Mouse (Mus musculus) heart, embryonic 12.5 days (tissue): Measurements from ENCODE around the gene Gm20517. TPM values are rescaled to one million over a fixed set of nuclear protein-coding genes. Genes with fewer than 3 reads are reported as not detected.

Experiments used
- ATAC-seq: fragments of 200-750 bp; cut with Nextera tagmentation; 2 replicates; pipeline ENCODE4 v1.8.0; 2017; ENCODE audit warnings: moderate TSS enrichment, moderate library complexity; ENCODE audit not compliant: insufficient number of reproducible peaks, low FRiP score
- H3K27ac ChIP-seq: fragments of 300-500 bp; sonication (generic); 2 replicates; pipeline ENCODE4 v1.5.1; 2016; ENCODE audit warnings: mild to moderate bottlenecking, moderate library complexity; ENCODE audit not compliant: poor library complexity, severe bottlenecking
- H3K27me3 ChIP-seq: fragments of 300-500 bp; sonication (generic); replicated peaks from 2 replicates; pipeline ENCODE4 v1.6.1; 2016; ENCODE audit warnings: mild to moderate bottlenecking, moderate library complexity
- H3K36me3 ChIP-seq: fragments of 300-500 bp; sonication (generic); 2 replicates; pipeline ENCODE4 v1.6.1; 2016; ENCODE audit warnings: mild to moderate bottlenecking, moderate library complexity
- H3K4me1 ChIP-seq: fragments of 300-500 bp; sonication (generic); replicated peaks from 2 replicates; pipeline ENCODE4 v1.6.1; 2016; ENCODE audit warnings: mild to moderate bottlenecking
- H3K4me2 ChIP-seq: fragments of 300-500 bp; sonication (generic); 2 replicates; pipeline ENCODE4 v1.6.1; 2016; ENCODE audit warnings: mild to moderate bottlenecking, moderate library complexity
- H3K4me3 ChIP-seq: fragments of 300-500 bp; sonication (generic); 2 replicates; pipeline ENCODE4 v1.5.1; 2016; ENCODE audit warnings: mild to moderate bottlenecking
- H3K9ac ChIP-seq: fragments of 300-500 bp; sonication (generic); 2 replicates; pipeline ENCODE4 v1.6.1; 2016; ENCODE audit warnings: mild to moderate bottlenecking, moderate library complexity
- H3K9me3 ChIP-seq: fragments of 300-500 bp; sonication (generic); replicated peaks from 2 replicates; pipeline ENCODE4 v1.6.1; 2016; ENCODE audit warnings: mild to moderate bottlenecking, moderate library complexity
- WGBS: fragments of 180-500 bp; shearing (Covaris S2); methylation state at CpG from one replicate; pipeline ENCODE4 v1.1.7; 2016; 5-methylcytosine and 5-hydroxymethylcytosine counted together
- polyA plus RNA-seq: library from polyadenylated mRNA; unstranded; fragments of >200 nt; fragmentation: Nextera tagmentation; extraction: Ambion mirVana; gene quantifications from 2 replicates; pipeline ENCODE4 v1.2.1, GENCODE M21; 2016

Gene Gm20517
- polyA plus RNA-seq, 1 experiment from 2014 or later = 2.7 TPM

- Histone ChIP-seq H3K9ac (no peak overlapping the region), H3K4me1 (peaks cover 21% of the 10 kb centered on the region), H3K36me3 (no peaks in the 10 kb centered on the region), H3K4me2 (peak overlapping the region; percentile 41), H3K27me3 (no peaks in the 10 kb centered on the region), H3K9me3 (no peaks in the 10 kb centered on the region), H3K27ac (no peak overlapping the region), H3K4me3 (no peak overlapping the region)
- no peak for ATAC-seq
- 57% methylated on average over 20 of the region's 22 CpGs for WGBS
Measured at GRCm38 (mm10) chr17:47712889-47713571, 101.6 kb downstream of the Gm20517 start.

- WGBS = 59% methylated on average over 3 of the region's 3 CpGs
- Histone ChIP-seq H3K9me3 (no peaks in the 10 kb centered on the region), H3K4me3 (no peak overlapping the region), H3K9ac (no peak overlapping the region), H3K27me3 (no peaks in the 10 kb centered on the region), H3K36me3 (no peaks in the 10 kb centered on the region), H3K4me1 (peaks cover 21% of the 10 kb centered on the region), H3K4me2 (no peak overlapping the region), H3K27ac (no peak overlapping the region)
- no peak for ATAC-seq
Measured at GRCm38 (mm10) chr17:47715037-47715436, 103.6 kb downstream of the Gm20517 start.

GRCm38 (mm10) chr17:47721183-47721582 lies 109.8 kb downstream of the Gm20517 start:
- no peak for ATAC-seq
- H3K9ac ChIP-seq = no peak overlapping the region
- 45% methylated on average over 4 of the region's 4 CpGs for WGBS
- no peaks in the 10 kb centered on the region for H3K36me3 ChIP-seq
- peaks cover 10% of the 10 kb centered on the region; the same call in 1 of the 2 replicates for H3K27me3 ChIP-seq
- peaks cover 11% of the 10 kb centered on the region; the same call in 1 of the 2 replicates for H3K4me1 ChIP-seq
- no peak overlapping the region for H3K27ac ChIP-seq
- H3K9me3 ChIP-seq = no peaks in the 10 kb centered on the region
- no peak overlapping the region for H3K4me3 ChIP-seq
- no peak overlapping the region for H3K4me2 ChIP-seq

GRCm38 (mm10) chr17:47726566-47726965 lies 115.2 kb downstream of the Gm20517 start, which contains the start of gene Pgc:
Gene Pgc, plus strand, starts transcription at chr17:47726842.
- Histone ChIP-seq H3K36me3 (no peaks in the 10 kb centered on the region), H3K4me3 (no peak within 1 kb of the TSS), H3K27ac (no peak within 1 kb of the TSS), H3K9ac (no peak within 1 kb of the TSS), H3K9me3 (no peaks in the 10 kb centered on the region), H3K4me2 (no peak within 1 kb of the TSS), H3K4me1 (0 out of 2 replicates have a peak, but pooled peaks cover 5% of the 10 kb centered on the region), H3K27me3 (peaks cover 15% of the 10 kb centered on the region; the same call in 1 of the 2 replicates)
- WGBS = 68% methylated on average over 11 of the region's 11 CpGs
- ATAC-seq = no peak

- H3K4me2 ChIP-seq = no peak overlapping the region
- no peak overlapping the region for H3K27ac ChIP-seq
- no peak overlapping the region for H3K9ac ChIP-seq
- no peaks in the 10 kb centered on the region for H3K9me3 ChIP-seq
- no peaks in the 10 kb centered on the region for H3K36me3 ChIP-seq
- WGBS = 52% methylated on average over 24 of the region's 24 CpGs
- ATAC-seq = no peak
- H3K4me3 ChIP-seq = no peak overlapping the region
- no peaks in the 10 kb centered on the region for H3K4me1 ChIP-seq
- H3K27me3 ChIP-seq = peaks cover 8% of the 10 kb centered on the region; the same call in 1 of the 2 replicates
Measured at GRCm38 (mm10) chr17:47730633-47731575, 119.5 kb downstream of the Gm20517 start.

Other genes with a start within 250 kb of the Gm20517 start
- 64.6 and 68.1 TPM in 2 replicates for gene Mrps10, start 242.7 kb upstream of the Gm20517 start, polyA plus RNA-seq
- gene Guca1b, start 226.2 kb upstream of the Gm20517 start, polyA plus RNA-seq = 1.8 and 2.0 TPM in 2 replicates
- 3.2 and 3.8 TPM in 2 replicates for gene Guca1a, start 211.0 kb upstream of the Gm20517 start, polyA plus RNA-seq
- 0.85 and 1.1 TPM in 2 replicates for gene AI661453, start 175.0 kb upstream of the Gm20517 start, polyA plus RNA-seq
- 1.0 and 1.2 TPM in 2 replicates for gene 1700001C19Rik, start 174.2 kb upstream of the Gm20517 start, polyA plus RNA-seq
- 21.1 and 22.1 TPM in 2 replicates for gene Taf8, start 109.3 kb upstream of the Gm20517 start, polyA plus RNA-seq
- 533 and 538 TPM in 2 replicates for gene Ccnd3, start 106.5 kb upstream of the Gm20517 start, polyA plus RNA-seq
- 24.7 and 27.8 TPM in 2 replicates for gene Bysl, start 97 bp upstream of the Gm20517 start, polyA plus RNA-seq
- gene Med20, start within 50 bp of the Gm20517 start, polyA plus RNA-seq = 27.8 and 30.0 TPM in 2 replicates
- gene Usp49, start 19.1 kb downstream of the Gm20517 start, polyA plus RNA-seq = 3.5 and 4.8 TPM in 2 replicates
- 352 and 355 TPM in 2 replicates for gene Tomm6, start 76.8 kb downstream of the Gm20517 start, polyA plus RNA-seq
- gene Frs3, start 77.4 kb downstream of the Gm20517 start, polyA plus RNA-seq = 4.6 and 5.1 TPM in 2 replicates
- 0.15 and 0.19 TPM in 2 replicates for gene Gm21981, start 82.9 kb downstream of the Gm20517 start, polyA plus RNA-seq
- gene Prickle4, start 83.1 kb downstream of the Gm20517 start, polyA plus RNA-seq = 0.56 TPM in 1 of 2 replicates, not detected in the other
- gene Pgc, start 115.3 kb downstream of the Gm20517 start, polyA plus RNA-seq = not detected in 2 replicates
- 22.7 and 24.5 TPM in 2 replicates for gene Tfeb, start 125.4 kb downstream of the Gm20517 start, polyA plus RNA-seq
- gene Mdfi, start 223.1 kb downstream of the Gm20517 start, polyA plus RNA-seq = 11.1 and 11.2 TPM in 2 replicates